Mouse (Mus musculus): ENCODE results near the gene Pxylp1. TPM values are rescaled to one million over a fixed set of nuclear protein-coding genes. Genes with fewer than 3 reads are reported as not detected.

Pxylp1 gene
- polyA plus RNA-seq, 1 experiment = 7.5 TPM

DNA sequence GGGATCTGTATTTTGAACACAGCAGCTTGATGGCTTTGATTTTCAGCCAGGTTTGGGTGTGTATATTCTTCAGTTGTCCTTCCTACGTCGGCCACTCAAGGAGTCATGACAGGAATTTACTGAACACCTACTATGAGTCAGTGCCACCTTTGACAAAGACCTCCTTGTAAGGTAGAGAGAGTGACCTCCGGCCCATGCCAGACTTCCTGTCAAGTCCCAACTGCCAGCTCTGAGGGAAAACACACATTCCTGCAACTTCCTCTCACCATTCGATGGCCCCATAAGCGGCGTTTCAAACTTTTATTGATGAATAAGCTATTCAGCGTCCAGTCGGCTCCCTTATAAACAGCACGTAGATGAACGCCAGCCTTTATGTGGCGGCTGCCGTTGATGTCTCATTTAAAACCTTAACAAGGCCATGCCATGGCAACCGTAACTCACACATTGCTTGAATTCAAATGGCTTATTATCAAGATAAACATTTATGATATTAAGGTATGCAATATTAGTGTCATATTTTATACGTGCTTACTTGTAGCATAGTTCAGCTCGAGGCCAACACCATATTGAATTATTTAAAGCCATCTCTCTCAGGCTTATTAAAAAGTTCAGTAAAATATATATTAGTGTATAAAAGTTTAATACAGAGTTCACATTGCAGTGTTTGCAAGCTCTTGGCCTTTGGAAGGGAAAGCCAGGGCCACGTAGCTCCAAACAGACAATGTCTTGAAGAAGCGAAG is 31.3 kb upstream of the Pxylp1 start:
- no peak for TF ChIP-seq CTCF (IDR thresholded peaks at IDR 0.05; ENCODE audit: control insufficient read depth, insufficient read depth, insufficient read length)
- no peak for TF ChIP-seq MAX (IDR thresholded peaks at IDR 0.05)
- TF ChIP-seq MYOG (IDR thresholded peaks at IDR 0.05; ENCODE audit: control insufficient read depth, extremely low read depth, insufficient read length) = no peak
- TF ChIP-seq USF1 (IDR thresholded peaks at IDR 0.05; ENCODE audit: low read depth) = no peak
- no peak for TF ChIP-seq FOSL1 (IDR thresholded peaks at IDR 0.05; ENCODE audit: insufficient read depth, low read length, poor library complexity, severe bottlenecking)
- TF ChIP-seq MYOD1 (IDR thresholded peaks at IDR 0.05; ENCODE audit: control insufficient read depth, insufficient read length, low read depth) = no peak
- no peak for TF ChIP-seq CEBPB (IDR thresholded peaks at IDR 0.05; ENCODE audit: low read depth)
- H3K36me3 ChIP-seq (ENCODE audit: control insufficient read depth, insufficient read depth) = no peaks in the 10 kb centered on the region
- peaks cover 31% of the 10 kb centered on the region for H3K27me3 ChIP-seq (ENCODE audit: control insufficient read depth, insufficient read depth, insufficient read length)
- H3ac ChIP-seq (ENCODE audit: control insufficient read depth, insufficient read length, low read depth) = no peak overlapping the region
- H3K79me2 ChIP-seq (ENCODE audit: control insufficient read depth, insufficient read depth) = no peaks in the 10 kb centered on the region
- H3K79me3 ChIP-seq (ENCODE audit: low read depth) = no peaks in the 10 kb centered on the region
- no peak overlapping the region for H3K4me3 ChIP-seq (ENCODE audit: insufficient read depth, poor library complexity, severe bottlenecking)

DNA sequence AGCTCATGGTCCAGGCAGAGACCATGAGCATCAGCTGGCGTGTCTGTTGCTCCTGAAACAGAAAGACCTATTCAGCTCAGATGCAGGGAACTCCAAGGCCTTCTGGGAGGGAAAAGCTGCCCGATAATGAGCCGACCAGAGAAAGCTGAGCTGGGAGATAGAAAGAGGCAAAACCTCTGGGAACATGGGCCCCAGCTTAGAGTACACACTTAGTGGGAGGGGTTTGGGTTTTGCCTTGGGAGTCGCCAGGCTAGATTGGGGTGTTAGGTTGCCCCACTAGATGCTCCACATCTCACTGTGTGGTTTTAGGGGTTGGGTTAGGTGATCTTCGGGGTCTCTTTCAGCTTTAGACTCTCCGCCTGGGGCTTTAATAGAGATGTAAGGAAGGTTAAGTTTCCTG is 30.6 kb upstream of the Pxylp1 start:
- no peak overlapping the region for H3K4me3 ChIP-seq (ENCODE audit: insufficient read depth, poor library complexity, severe bottlenecking)
- no peaks in the 10 kb centered on the region for H3K36me3 ChIP-seq (ENCODE audit: control insufficient read depth, insufficient read depth)
- TF ChIP-seq MYOD1 (IDR thresholded peaks at IDR 0.05; ENCODE audit: control insufficient read depth, insufficient read length, low read depth) (no peak), FOSL1 (IDR thresholded peaks at IDR 0.05; ENCODE audit: insufficient read depth, low read length, poor library complexity, severe bottlenecking) (no peak), CTCF (IDR thresholded peaks at IDR 0.05; ENCODE audit: control insufficient read depth, insufficient read depth, insufficient read length) (no peak), CEBPB (IDR thresholded peaks at IDR 0.05; ENCODE audit: low read depth) (no peak), MAX (IDR thresholded peaks at IDR 0.05) (no peak), USF1 (IDR thresholded peaks at IDR 0.05; ENCODE audit: low read depth) (no peak), MYOG (IDR thresholded peaks at IDR 0.05; ENCODE audit: control insufficient read depth, extremely low read depth, insufficient read length) (no peak)
- H3K79me3 ChIP-seq (ENCODE audit: low read depth) = no peaks in the 10 kb centered on the region
- H3K27me3 ChIP-seq (ENCODE audit: control insufficient read depth, insufficient read depth, insufficient read length) = peaks cover 26% of the 10 kb centered on the region
- H3ac ChIP-seq (ENCODE audit: control insufficient read depth, insufficient read length, low read depth) = no peak overlapping the region
- H3K79me2 ChIP-seq (ENCODE audit: control insufficient read depth, insufficient read depth) = no peaks in the 10 kb centered on the region

DNA sequence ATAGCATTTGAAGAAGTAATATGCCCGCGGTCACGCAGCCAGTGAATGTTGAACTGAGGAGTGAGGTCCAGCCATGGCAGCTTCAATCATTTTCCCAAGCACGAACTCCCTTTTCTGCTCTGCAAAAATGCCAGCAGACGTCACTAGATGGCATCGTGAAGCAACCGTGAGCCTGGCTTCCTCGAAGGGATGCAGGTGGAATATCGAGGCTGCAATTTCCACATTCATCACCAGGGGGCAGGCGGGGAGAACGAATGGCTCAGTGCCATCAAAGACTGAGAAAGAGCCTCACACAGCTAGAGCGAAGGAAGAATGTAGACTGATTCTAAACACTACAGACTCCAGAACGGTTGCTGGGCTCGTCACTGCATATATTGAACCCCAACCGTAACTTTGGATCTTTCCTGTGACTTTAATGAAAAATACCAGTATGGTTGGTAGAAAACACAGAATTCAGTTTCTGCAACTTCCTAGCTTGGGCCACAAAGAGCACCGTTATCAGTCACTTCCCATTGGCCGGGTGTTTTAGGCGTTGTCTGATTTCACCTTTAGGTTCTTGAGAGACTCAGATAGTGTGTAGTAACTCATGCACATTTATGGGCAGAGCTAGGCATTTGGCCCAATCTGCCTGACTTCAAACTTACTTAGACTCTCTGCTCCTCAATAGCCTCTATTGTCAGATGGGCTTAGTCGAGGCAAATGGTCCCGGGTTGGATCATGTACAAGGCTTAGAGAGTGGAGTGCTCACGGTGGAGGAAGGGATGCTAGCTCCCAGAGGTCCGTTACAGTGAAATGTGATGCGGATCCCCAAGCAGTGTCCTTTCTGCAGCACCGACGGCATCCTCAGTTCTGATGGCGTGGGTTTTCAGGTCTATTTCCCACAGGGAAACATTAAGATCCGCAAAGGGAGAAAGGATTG is 24.4 kb upstream of the Pxylp1 start:
- Histone ChIP-seq H3K27me3 (ENCODE audit: control insufficient read depth, insufficient read depth, insufficient read length) (peaks cover 8% of the 10 kb centered on the region), H3K4me3 (ENCODE audit: insufficient read depth, poor library complexity, severe bottlenecking) (no peak overlapping the region), H3K79me3 (ENCODE audit: low read depth) (no peaks in the 10 kb centered on the region), H3K79me2 (ENCODE audit: control insufficient read depth, insufficient read depth) (no peaks in the 10 kb centered on the region), H3ac (ENCODE audit: control insufficient read depth, insufficient read length, low read depth) (no peak overlapping the region), H3K36me3 (ENCODE audit: control insufficient read depth, insufficient read depth) (no peaks in the 10 kb centered on the region)
- TF ChIP-seq CTCF (IDR thresholded peaks at IDR 0.05; ENCODE audit: control insufficient read depth, insufficient read depth, insufficient read length) (peak; percentile 90), MYOG (IDR thresholded peaks at IDR 0.05; ENCODE audit: control insufficient read depth, extremely low read depth, insufficient read length) (no peak)

DNA sequence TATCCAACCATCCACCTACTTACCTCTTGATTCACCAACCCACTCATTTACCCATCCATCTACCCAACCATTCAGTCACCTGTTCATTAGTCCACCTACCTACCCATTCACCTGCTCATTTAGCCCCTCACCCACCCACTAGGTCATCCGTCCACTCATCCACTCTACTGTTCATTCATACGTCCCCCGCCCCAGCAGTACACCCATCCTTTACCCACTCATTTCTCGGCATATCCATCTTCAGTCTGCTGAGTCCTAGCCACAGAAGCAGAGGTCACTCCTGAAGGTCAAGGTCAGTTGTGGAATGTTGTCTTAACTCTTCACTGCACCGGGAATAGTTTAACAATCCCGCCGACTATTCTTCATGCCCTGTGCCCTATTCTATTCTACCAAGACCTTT is 23.6 kb upstream of the Pxylp1 start:
- no peaks in the 10 kb centered on the region for H3K79me3 ChIP-seq (ENCODE audit: low read depth)
- H3ac ChIP-seq (ENCODE audit: control insufficient read depth, insufficient read length, low read depth) = no peak overlapping the region
- no peak for TF ChIP-seq MYOG (IDR thresholded peaks at IDR 0.05; ENCODE audit: control insufficient read depth, extremely low read depth, insufficient read length)
- TF ChIP-seq CTCF (IDR thresholded peaks at IDR 0.05; ENCODE audit: control insufficient read depth, insufficient read depth, insufficient read length) = no peak
- TF ChIP-seq CEBPB (IDR thresholded peaks at IDR 0.05; ENCODE audit: low read depth) = no peak
- H3K36me3 ChIP-seq (ENCODE audit: control insufficient read depth, insufficient read depth) = no peaks in the 10 kb centered on the region
- H3K79me2 ChIP-seq (ENCODE audit: control insufficient read depth, insufficient read depth) = no peaks in the 10 kb centered on the region
- no peak overlapping the region for H3K4me3 ChIP-seq (ENCODE audit: insufficient read depth, poor library complexity, severe bottlenecking)
- peaks cover under 1% of the 10 kb centered on the region for H3K27me3 ChIP-seq (ENCODE audit: control insufficient read depth, insufficient read depth, insufficient read length)

- Histone ChIP-seq H3K79me3 (ENCODE audit: low read depth) (no peaks in the 10 kb centered on the region), H3K79me2 (ENCODE audit: control insufficient read depth, insufficient read depth) (no peaks in the 10 kb centered on the region), H3K4me3 (ENCODE audit: insufficient read depth, poor library complexity, severe bottlenecking) (no peak overlapping the region), H3ac (ENCODE audit: control insufficient read depth, insufficient read length, low read depth) (no peak overlapping the region), H3K36me3 (ENCODE audit: control insufficient read depth, insufficient read depth) (no peaks in the 10 kb centered on the region), H3K27me3 (ENCODE audit: control insufficient read depth, insufficient read depth, insufficient read length) (peaks cover 8% of the 10 kb centered on the region)
- TF ChIP-seq CTCF (IDR thresholded peaks at IDR 0.05; ENCODE audit: control insufficient read depth, insufficient read depth, insufficient read length) (no peak), CEBPB (IDR thresholded peaks at IDR 0.05; ENCODE audit: low read depth) (no peak), USF1 (IDR thresholded peaks at IDR 0.05; ENCODE audit: low read depth) (no peak), MYOD1 (IDR thresholded peaks at IDR 0.05; ENCODE audit: control insufficient read depth, insufficient read length, low read depth) (no peak), FOSL1 (IDR thresholded peaks at IDR 0.05; ENCODE audit: insufficient read depth, low read length, poor library complexity, severe bottlenecking) (no peak), MYOG (IDR thresholded peaks at IDR 0.05; ENCODE audit: control insufficient read depth, extremely low read depth, insufficient read length) (no peak), MAX (IDR thresholded peaks at IDR 0.05) (no peak)
Observed at GRCm38 (mm10) chr9:96914851-96915250, 22.4 kb upstream of the Pxylp1 start.

Measured in C2C12 (cell line).